8 mouse cellular contexts compared by ENCODE assay signal in genomic region chr5:149143766-149144375, GRCm38 (mm10). TPM values are rescaled to one million over a fixed set of nuclear protein-coding genes. Genes with fewer than 3 reads are reported as not detected.
DNase-seq lines count a peak whose midpoint lies in the region.

No protein-coding gene starts in this region.

- intact Hi-C loops in left cerebral cortex, postnatal 14 days (cut with DNase I), result no loop called here

- DNase-seq in adrenal gland, postnatal 10 days, result peak; percentile 40
- no peak for DNase-seq in adrenal gland, adult 18-20 months (ENCODE audit: low spot score in 2 of 2)
- DNase-seq in urinary bladder, adult 18-20 months (ENCODE audit: low spot score in 2 of 2), result peak; percentile 37 to 54
- no peak for DNase-seq in urinary bladder, postnatal 10 days (ENCODE audit: low spot score)
- peak; percentile 47 to 64 for DNase-seq in left cerebral cortex, postnatal 14 days (ENCODE audit: low spot score in 2 of 2)
- peak; percentile 19 for DNase-seq in right cerebral cortex, postnatal 14 days
- no peak for DNase-seq in cerebellum, postnatal 4 days (ENCODE audit: low spot score in 2 of 2)
- DNase-seq in yolk sac, embryonic 10.5 days (ENCODE audit: low spot score), result no peak

RNA-seq across cellular contexts. Expression of gene Uspl1, which starts 40.3 kb away (rescaled TPM):
- 10 to 100 TPM; 29.1 to 30.9 TPM for total RNA-seq in adrenal gland, postnatal 10 days (2021)
- total RNA-seq in adrenal gland, adult 18-20 months (2021), result 10 to 100 TPM; 42.6 to 44.0 TPM
- 10 to 100 TPM; 43.6 to 48.1 TPM for total RNA-seq in left cerebral cortex, postnatal 14 days (2021)

RNA-seq across cellular contexts. Expression of gene Hmgb1, which starts 40.4 kb away (rescaled TPM):
- total RNA-seq in adrenal gland, postnatal 10 days (2021), result 100 to 1,000 TPM; 186 to 230 TPM
- total RNA-seq in adrenal gland, adult 18-20 months (2021), result 100 to 1,000 TPM; 113 to 157 TPM
- total RNA-seq in left cerebral cortex, postnatal 14 days (2021), result 100 to 1,000 TPM; 157 to 159 TPM

Comparison
In these comparisons a context has a peak if more than half of its experiments do, and no peak if none do; other contexts are left out.
1. DNase-seq: peak in adrenal gland, postnatal 10 days (single experiment), urinary bladder, adult 18-20 months (2 of 2), left cerebral cortex, postnatal 14 days (2 of 2) and right cerebral cortex, postnatal 14 days (single experiment); none in adrenal gland, adult 18-20 months (0 of 2), urinary bladder, postnatal 10 days (single experiment), cerebellum, postnatal 4 days (0 of 2) and yolk sac, embryonic 10.5 days (single experiment).